Mouse (Mus musculus) small intestine, adult 2 months (tissue): ENCODE measurements at regions not wholly inside any gene's neighbourhood (a gene's known extent, or its start where the extent isn't known, plus 50 kb on each side); places are given as distances from the start of the nearest gene placed in this dataset.
A peak's percentile ranks its signal among the peaks of the same experiment; 100 is the strongest.
"Not testable (repeated sequence)": the region's sequence is repeated elsewhere in the genome, so short reads cannot be mapped to it uniquely, and the experiment has no call there.

Experiments
- H3K27ac ChIP-seq: fragments of 200-500 bp; 2 replicates; pipeline ENCODE4 v1.5.1; 2012; ENCODE audit warnings: low read depth, low read length, control low read depth, inconsistent platforms; ENCODE audit not compliant: insufficient read depth
- H3K27me3 ChIP-seq: fragments of 200-500 bp; 2 replicates; pipeline ENCODE4 v1.6.1; 2012; ENCODE audit warnings: mild to moderate bottlenecking, moderate library complexity, low read length, inconsistent platforms; ENCODE audit not compliant: control insufficient read depth, insufficient read depth
- H3K36me3 ChIP-seq: fragments of 200-500 bp; 2 replicates; pipeline ENCODE4 v1.6.1; 2012; ENCODE audit warnings: mild to moderate bottlenecking, low read length, control low read depth, inconsistent platforms; ENCODE audit not compliant: control insufficient read depth, insufficient read depth
- H3K4me1 ChIP-seq: fragments of 200-500 bp; 2 replicates; pipeline ENCODE4 v1.6.1; 2012; ENCODE audit warnings: low read length, inconsistent platforms, mixed read lengths; ENCODE audit not compliant: control insufficient read depth, insufficient read depth, insufficient read length
- H3K4me3 ChIP-seq: fragments of 200-500 bp; 2 replicates; pipeline ENCODE4 v1.5.1; 2012; ENCODE audit warnings: low read depth, mild to moderate bottlenecking, control low read depth, inconsistent platforms, low read length, moderate library complexity
- CTCF ChIP-seq: fragments of 200-500 bp; IDR thresholded peaks from 2 replicates; pipeline ENCODE4 v1.5.1; 2012; ENCODE audit warnings: low read depth, mild to moderate bottlenecking, control low read depth, inconsistent platforms, low read length, moderate library complexity, mixed read lengths; ENCODE audit not compliant: insufficient replicate concordance, insufficient read length; ENCODE audit errors: extremely low read depth
- POLR2A ChIP-seq: fragments of 200-500 bp; IDR thresholded peaks from 2 replicates; pipeline ENCODE4 v1.6.1; 2012; ENCODE audit warnings: low read depth, mild to moderate bottlenecking, control low read depth, inconsistent platforms, low read length, moderate library complexity
- WGBS: fragments of 180-500 bp; shearing (Covaris S2); methylation state at CpG from one replicate; pipeline ENCODE4 v1.1.7; 2018; 5-methylcytosine and 5-hydroxymethylcytosine counted together

- Histone ChIP-seq H3K27me3 (no peaks in the 10 kb centered on the region), H3K27ac (peak overlapping the region; percentile 72), H3K4me3 (no peak overlapping the region), H3K4me1 (no peaks in the 10 kb centered on the region), H3K36me3 (no peaks in the 10 kb centered on the region)
- WGBS, result 81% methylated on average over 7 of the region's 7 CpGs
- TF ChIP-seq CTCF, result no peak
- TF ChIP-seq POLR2A, result no peak
Observed at GRCm38 (mm10) chr12:113241373-113242193, 55.9 kb downstream of the Tmem121 start.

- Histone ChIP-seq H3K27me3 (no peaks in the 10 kb centered on the region), H3K4me3 (no peak overlapping the region), H3K4me1 (no peaks in the 10 kb centered on the region), H3K36me3 (no peaks in the 10 kb centered on the region), H3K27ac (peak overlapping the region; percentile 72)
- TF ChIP-seq POLR2A (no peak), CTCF (no peak)
- 78% methylated on average over 3 of the region's 3 CpGs for WGBS
Observed at GRCm38 (mm10) chr12:113242194-113242510, 56.4 kb downstream of the Tmem121 start.

- TF ChIP-seq POLR2A (no peak), CTCF (no peak)
- H3K36me3 ChIP-seq, result no peaks in the 10 kb centered on the region
- no peaks in the 10 kb centered on the region for H3K27me3 ChIP-seq
- H3K4me3 ChIP-seq, result no peak overlapping the region
- no peaks in the 10 kb centered on the region for H3K4me1 ChIP-seq
- peak overlapping the region; percentile 64 for H3K27ac ChIP-seq
- WGBS, result 88% methylated on average over 2 of the region's 2 CpGs
Observed at GRCm38 (mm10) chr12:113244685-113245084, 59.0 kb downstream of the Tmem121 start.

GRCm38 (mm10) chr12:113253446-113254424, 68.0 kb downstream of the Tmem121 start:
- H3K4me1 ChIP-seq, result not testable (repeated sequence)
- 54% methylated on average over 2 of the region's 2 CpGs for WGBS
- H3K27ac ChIP-seq, result peak overlapping the region; percentile 59

GRCm38 (mm10) chr12:113255331-113255730, 69.6 kb downstream of the Tmem121 start:
- no peaks in the 10 kb centered on the region for H3K27me3 ChIP-seq
- 89% methylated on average over 3 of the region's 3 CpGs for WGBS
- H3K36me3 ChIP-seq, result no peaks in the 10 kb centered on the region

More at GRCm38 (mm10) chr12:113253446-113254424, 68.0 kb downstream of the Tmem121 start:
- not testable (repeated sequence) for H3K4me3 ChIP-seq, H3K27me3 ChIP-seq, H3K36me3 ChIP-seq

GRCm38 (mm10) chr12:113256628-113257027, 70.9 kb downstream of the Tmem121 start:
- TF ChIP-seq POLR2A, result no peak
- no peak for TF ChIP-seq CTCF
- 65% methylated on average over 2 of the region's 2 CpGs for WGBS
- Histone ChIP-seq H3K27ac (peak overlapping the region; percentile 32; the same call in 1 of the 2 replicates), H3K27me3 (no peaks in the 10 kb centered on the region), H3K36me3 (no peaks in the 10 kb centered on the region), H3K4me1 (no peaks in the 10 kb centered on the region), H3K4me3 (no peak overlapping the region)

More at GRCm38 (mm10) chr12:113255331-113255730, 69.6 kb downstream of the Tmem121 start:
- Histone ChIP-seq H3K4me1 (no peaks in the 10 kb centered on the region), H3K4me3 (no peak overlapping the region), H3K27ac (peak overlapping the region; percentile 37; the same call in 1 of the 2 replicates)
- TF ChIP-seq POLR2A, result no peak

GRCm38 (mm10) chr12:113257243-113257642, 71.5 kb downstream of the Tmem121 start:
- TF ChIP-seq CTCF (no peak), POLR2A (no peak)
- WGBS, result 56% methylated on average over 2 of the region's 2 CpGs
- Histone ChIP-seq H3K36me3 (no peaks in the 10 kb centered on the region), H3K4me1 (no peaks in the 10 kb centered on the region), H3K27me3 (no peaks in the 10 kb centered on the region), H3K27ac (no peak overlapping the region), H3K4me3 (no peak overlapping the region)
